Mouse (Mus musculus) small intestine, adult 2 months (tissue): Measurements from ENCODE around the gene Calr.

Source experiments
- CTCF ChIP-seq: fragments of 200-500 bp; IDR thresholded peaks from 2 replicates; pipeline ENCODE4 v1.5.1; 2012; ENCODE audit warnings: low read depth, mild to moderate bottlenecking, control low read depth, inconsistent platforms, low read length, moderate library complexity, mixed read lengths; ENCODE audit not compliant: insufficient replicate concordance, insufficient read length; ENCODE audit errors: extremely low read depth
- POLR2A ChIP-seq: fragments of 200-500 bp; IDR thresholded peaks from 2 replicates; pipeline ENCODE4 v1.6.1; 2012; ENCODE audit warnings: low read depth, mild to moderate bottlenecking, control low read depth, inconsistent platforms, low read length, moderate library complexity

DNA sequence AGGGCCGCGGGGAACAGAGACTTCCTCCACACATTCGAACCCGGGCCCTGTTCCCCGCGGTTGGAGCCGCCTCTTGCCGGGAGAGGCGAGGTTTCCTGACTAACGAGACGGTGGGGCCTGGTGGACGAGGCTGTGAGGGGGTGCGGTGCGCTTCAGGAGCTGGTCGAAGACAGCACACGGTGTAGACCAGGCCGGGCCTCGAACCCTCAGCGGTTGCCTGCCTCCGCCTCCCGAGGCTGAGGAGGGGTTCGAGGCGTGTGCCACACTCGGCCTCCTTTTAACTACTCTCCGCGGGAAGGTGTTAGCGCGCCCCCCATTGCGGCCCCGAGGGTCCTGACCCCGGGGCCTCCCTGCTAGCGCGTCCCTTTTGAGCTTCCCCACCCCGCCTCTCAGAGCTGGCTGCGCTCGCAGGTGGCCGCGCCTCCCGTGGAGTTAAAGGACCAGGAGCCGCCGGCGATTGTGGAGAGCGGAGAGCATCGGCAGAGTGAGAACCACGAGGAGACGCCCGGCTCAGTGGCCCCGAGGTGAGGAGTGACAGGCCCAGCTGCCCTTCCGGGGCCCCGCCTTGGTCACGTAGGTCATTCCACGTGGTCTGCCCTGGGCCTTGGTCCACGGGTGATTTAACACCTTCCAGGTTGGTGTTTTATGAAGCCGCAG, 25.7 kb upstream of the Calr start:
- TF ChIP-seq POLR2A: no peak; the same call in 1 of the 2 replicates
- no peak for TF ChIP-seq CTCF
